Mouse (Mus musculus): ENCODE results near the gene Eps8. TPM values are rescaled to one million over a fixed set of nuclear protein-coding genes. Genes with fewer than 3 reads are reported as not detected.

Eps8 gene
- total RNA-seq, 2 experiments from 2014 or later, result 11.4 to 13.5 TPM

DNA sequence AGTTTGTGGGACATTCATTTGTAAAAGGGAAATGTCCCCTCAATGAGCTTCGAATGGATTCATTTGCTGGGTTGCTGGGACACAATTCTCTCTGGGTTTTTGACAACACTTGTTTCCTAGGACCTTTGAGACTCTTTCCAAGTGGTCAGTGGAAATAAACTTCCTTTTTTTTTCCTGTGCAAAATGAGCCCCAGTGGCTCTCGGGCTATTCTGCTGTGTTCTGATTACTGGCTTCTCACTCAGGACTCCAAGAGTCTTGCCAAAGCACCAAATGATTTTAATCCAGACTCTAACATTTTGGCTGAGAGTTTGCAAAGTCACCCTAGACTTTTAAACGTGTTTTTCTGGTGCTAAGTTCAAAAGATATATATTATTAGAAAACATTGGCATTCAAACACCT, 10.3 kb upstream of the Eps8 start:
- DNase-seq, result peak; percentile 46 to 62

DNA sequence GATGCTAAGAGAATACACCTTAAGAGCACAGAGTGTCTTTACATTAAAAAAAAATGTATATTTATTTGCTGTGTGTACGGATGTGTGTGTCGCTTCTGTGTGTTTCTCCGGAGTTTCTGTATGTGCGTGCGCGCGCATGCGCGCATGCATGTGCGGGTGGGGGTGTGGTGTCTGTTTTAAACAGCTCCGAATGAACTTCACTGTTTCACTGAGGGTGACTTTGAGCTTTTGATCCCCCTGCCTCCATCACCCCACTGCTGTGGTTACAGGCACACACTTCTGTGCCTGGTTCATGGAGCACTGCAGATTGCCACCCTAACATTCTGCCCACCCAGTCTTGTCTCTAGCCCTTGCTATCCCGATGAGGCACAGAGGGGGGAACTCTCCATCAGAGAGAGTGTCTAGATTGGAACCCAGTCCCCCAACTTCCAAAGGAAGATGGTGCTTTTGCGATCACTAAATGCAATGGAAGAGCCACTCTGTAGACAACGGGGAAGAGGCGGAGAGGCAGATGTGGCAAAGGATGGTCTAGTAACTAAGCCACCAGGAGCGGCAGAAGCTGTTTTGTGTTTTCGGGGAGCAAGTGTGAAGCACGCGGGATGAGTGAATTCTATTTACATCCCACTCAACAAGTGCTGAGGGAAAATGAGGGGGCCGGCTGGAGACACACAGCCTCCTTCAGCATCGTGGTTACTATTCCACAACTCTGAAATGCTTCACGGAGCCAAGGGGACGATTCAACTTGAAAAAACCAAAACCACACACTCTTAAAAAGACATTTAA, 7.1 kb upstream of the Eps8 start:
- DNase-seq, result no peak

DNA sequence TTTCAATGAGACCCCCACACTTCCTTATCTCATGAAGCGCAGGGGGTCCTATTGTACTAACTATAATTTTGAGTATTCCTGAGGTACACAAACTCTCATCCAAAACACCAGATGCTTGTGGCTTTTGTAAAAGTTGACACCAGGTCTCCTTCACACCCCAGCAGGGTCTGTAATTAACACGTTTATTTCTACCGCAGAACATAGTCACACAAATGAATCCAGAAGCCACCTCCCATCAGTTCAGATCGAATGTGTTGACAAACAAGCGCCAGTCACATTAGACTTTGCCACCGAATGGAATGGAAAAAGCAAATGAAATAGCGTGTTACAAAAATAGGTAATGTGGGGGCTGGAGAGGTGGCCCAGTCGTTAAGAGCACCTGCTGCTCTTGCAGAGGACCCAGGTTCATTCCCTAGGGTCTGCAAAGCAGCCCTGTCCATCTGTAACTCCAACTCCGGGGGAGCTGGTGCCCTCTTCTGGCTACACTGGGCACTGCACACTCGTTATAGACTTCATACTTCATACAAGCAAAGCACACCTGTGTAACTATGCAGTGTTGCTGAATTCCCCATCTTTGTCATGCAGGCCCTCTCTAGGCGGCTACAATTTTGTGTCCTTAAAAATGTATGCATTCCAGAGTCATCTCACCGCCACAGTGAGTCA, 3.9 kb upstream of the Eps8 start:
- DNase-seq, result no peak

DNA sequence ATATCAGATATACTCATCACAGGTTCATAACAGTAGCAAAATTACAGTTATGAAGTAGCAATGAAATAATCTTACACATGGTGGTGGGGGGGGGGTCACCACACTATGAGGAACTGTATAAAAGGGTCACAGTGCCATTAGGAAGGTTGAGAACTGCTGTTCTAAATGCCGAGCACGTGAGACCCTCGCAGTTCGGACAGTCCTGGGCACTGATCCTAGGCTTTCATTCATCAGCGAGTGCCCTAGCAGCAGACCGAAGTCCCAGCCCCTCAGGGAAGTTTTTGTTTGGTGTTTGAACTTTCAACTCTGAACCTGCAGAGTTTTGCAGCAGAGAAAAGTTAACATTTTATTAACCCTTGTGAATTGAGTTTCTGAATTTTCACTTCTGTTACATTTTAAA, 2.5 kb upstream of the Eps8 start:
- DNase-seq, result no peak

DNA sequence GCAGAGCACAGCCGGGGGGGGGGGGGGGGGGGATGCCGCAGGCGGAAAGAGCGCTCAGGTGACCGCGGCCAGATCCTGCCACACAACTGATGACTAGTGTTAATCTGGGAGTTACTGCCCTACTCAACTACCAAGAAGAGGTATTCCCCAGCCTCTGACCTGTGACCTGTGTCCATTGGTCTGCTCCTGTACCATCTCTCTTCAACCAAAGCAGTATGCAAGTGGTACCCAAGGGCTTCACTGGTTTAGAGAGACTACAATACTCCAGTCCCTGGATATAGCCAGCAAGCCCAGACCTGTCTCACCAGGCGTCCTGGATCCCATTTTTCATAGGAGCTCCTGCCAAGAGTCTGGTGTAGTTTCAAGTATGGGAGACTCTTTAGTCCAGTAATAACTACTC, 5.1 kb downstream of the Eps8 start:
- DNase-seq, result no peak

DNA sequence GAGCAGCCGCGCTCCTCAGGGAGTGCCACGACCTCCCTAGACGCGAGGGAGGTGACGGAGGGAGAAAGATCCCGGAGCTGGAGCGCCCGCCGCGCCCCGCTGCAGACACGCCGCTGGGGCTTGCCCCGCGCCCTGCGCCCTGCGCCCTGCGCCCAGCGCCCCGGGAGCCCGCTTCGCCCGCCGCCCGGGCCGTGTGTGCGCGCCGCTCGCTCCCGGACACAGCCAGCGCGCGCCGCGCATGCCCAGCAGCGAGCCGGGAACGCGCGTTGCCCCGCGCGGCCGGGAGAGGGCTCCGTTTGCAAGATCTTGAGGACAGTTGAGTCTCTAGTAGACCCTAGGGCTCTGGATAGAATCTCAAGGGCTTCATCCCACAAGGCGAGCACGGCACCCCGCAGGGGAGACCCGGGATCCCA, 5.6 kb downstream of the Eps8 start:
- peak; percentile 90 to 92 for DNase-seq

DNA sequence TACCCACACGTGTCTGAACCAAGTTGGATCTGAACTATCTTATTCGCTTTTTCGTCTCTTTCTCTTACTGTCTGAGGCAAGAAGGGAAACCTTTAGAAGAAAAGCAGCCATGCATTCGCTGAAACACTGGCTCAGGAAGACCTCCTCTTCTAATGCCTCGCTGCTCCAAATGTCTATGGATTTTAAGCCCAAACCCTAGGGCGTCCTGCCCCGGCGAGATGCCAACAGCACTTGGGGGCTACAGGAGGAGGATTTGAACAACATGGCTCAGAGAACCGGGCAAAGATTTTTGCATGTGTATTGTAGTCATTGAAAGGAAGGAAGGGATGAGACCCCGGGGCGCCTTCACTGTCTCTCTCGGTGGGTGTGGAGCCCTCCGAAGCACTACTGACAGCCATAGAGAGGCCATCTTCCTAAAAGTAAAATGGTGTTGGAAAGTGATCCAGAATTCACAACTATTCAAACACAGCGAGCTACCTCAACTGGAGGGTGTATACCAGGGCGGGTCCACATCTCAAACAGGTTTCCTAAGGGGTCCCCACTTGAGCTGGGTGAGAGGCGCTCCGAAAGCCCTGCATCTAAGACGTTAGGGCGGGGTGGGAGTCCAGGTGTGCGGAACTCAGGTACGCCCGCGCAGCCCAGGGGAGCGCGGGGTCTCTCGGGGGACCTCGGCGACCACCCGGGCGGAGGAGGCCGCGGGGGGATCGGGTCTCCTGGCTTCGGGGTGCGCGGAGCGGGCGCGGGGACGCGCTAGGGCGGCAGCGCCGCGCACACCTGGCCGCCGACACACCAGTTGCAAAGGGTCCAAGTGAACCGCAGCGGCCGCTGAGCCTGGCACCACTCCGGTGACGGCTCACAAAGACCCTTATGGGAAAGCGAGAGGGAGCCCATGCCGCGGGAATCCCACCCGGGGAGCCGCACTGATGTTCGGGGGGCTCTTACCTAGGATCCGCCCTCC, 6.3 kb downstream of the Eps8 start:
- DNase-seq, result peak; percentile 20 to 67

DNA sequence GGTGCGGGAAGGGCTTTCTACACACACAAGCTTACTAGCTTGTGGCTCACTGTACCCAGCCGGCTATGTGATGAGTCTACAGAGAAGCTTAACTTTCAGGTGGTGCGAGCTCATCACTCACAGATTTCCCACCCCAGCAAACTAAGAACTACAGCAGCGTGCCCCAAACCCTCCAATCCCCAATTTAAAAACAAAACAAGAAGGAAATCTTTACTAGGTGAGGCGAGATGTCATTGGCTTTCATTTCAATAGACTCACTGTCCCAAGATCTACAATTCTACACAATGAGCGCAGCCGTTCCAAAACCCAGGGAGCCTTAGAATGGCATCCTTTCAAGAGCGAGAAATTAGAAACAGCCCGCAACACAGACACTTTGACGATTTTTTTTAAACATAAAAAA, 7.0 kb downstream of the Eps8 start:
- peak; percentile 25 to 56 for DNase-seq

DNA sequence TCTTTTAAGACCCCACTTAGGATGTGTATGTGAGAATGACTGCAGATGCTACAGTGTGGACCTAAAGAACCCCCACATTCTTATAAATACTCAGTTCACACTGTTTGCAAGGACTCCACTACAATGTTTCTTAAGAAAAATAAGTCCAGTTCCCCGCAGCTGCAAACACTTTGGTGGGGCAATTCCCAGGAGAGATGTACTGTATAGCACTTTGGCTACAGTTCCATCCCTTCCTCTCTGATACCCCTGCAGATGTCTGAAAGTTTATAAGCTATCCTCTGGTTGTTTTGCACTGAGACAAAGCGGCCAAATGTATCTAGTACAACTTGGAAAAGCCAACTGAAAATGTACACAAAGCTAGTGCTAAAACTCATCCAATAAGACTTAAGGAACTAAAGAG, 8.0 kb downstream of the Eps8 start:
- DNase-seq, result peak; percentile 34 to 35

DNA sequence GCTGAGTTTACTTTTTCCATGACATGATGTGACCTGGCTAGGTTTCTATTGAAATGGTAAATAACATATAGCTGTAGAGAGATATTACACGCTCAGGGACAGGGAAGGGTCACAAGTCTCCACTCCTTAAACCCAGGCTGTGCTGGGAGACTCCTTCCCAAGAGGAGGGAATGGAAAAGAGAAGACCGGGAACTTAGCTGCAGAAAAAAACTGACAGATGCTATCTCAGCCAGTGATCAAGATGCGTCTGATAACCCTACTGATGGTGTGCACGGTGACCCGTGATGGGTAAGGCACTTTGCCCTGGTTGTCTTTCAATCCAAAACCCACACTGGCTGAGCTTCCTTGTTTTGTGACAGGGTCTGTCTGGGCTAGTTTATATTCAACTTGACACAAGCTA, 9.8 kb downstream of the Eps8 start:
- no peak for DNase-seq

DNA sequence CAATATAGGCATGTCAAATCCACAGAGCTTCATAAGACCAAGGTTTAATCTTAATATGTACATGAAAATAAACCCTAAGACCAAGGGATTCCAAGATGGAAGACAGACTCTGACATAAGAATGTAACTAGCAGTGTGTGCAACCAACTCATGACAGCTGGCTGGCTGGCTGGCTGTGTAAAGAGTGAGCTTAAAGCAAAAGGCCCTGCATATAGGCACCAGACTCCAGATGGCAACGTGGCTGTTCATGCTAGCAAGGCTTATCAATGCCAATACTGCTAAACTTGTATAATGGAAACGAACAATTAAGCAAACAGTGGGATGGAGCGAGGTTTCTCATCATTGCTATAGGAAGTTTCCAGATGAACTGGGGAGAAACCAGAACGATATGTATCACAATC, 10.9 kb downstream of the Eps8 start:
- no peak for DNase-seq

DNA sequence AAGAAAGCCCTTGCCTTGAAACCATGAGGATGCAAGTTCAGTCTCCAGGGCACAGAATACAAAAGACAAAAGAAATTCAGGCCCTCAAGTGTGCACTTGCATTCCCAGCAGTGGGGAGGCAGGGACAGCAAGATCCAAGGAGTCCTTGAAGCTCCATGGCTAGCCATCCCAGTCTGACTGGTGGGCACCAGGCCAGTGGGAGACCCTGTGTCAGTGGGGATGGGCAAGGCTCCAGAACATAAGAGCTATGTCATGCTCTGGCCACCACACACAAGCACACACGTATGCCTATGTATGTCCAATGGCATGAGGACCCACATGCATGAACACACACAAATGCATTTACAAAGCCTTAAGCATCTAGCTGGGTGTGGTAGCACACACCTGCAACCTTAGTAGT, 13.0 kb downstream of the Eps8 start:
- no peak for DNase-seq

DNA sequence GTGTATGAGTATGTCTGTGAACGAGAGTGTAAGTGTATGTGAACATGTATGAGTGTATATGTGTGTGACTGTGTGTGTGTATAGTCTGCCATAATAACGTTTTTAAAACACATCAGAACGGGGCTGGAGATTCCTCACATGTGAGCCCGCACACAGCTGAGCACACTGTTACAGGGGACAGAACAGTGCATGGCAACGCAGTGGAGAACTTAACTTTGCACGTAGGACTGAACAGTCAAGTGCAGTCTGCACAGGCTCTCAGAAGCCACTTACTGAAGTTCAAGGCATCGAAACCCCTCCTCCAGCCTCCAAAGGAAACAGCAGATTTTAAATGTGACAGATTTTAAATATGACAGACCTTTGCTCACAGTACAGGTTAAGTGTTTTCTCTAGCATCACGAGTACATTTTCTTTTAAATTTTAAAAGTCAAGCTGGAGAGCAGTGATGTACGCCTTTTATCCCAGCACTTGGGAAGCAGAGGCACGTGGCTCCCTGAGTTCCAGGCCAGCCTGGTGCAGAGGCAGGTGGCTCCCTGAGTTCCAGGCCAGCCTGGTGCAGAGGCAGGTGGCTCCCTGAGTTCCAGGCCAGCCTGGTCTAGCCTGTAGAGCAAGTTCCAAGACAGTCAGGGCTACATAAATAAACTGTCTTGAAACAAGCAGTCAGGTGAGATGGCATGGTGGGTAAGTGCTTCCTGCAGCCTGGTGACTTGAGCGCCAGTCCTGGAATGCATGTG, 15.7 kb downstream of the Eps8 start:
- DNase-seq, result no peak

DNA sequence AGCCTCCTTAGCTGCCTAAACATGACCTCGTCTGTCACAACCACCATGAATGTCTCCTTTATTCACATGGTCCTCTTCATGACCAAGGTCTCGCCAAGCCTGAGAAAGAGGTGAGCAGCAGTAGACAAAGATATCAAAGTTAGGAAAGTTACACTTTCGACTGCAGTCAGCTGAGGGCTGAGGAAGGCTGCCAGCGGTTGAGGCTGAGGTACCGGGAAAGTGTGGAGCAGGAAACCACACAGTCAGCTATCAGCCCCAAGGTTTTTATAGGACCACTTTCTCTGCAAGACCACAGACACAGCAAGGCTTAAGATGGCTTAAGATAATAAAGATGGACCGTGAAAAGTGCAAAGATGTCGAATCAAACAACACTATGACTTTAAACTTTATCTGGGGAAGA, 17.2 kb downstream of the Eps8 start:
- no peak for DNase-seq

DNA sequence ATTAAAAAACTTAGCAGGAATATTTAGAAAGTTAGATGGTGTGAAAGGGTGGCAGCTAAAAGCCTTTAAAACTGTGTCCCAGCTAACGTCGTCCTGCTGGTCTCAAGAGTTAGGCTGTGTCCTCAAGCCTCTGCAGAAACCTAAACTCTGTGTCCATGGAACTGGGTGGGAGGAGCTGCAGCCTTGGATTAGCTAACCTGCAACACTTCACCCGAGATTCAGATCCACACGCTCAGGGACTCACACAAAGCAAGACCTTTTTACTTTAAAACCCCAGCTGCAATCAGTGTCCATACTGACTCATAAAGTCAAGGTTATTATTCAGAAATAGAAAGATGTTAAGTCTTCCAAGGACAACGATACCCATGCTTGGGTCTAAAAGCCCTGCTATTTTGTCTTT, 18.5 kb downstream of the Eps8 start:
- DNase-seq, result no peak

DNA sequence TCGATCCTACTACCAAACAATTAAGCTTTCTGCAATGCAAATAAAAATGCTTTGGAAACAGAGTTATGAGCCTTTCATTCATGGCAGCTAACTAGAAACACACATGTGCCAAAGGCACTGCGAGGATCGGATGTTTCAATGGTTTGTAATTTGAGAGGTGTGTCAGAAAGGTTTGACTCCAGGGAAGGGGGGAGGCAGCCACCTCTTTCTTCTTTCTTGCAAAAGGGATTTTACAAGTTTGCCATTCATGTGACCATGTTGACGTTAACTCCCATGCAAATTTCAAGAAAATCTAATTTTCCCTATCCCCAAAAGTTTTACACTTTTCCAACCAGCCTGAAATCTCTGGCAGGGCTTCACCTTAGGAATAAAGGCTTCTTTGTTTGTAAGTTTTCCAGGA, 21.1 kb downstream of the Eps8 start:
- DNase-seq, result no peak

DNA sequence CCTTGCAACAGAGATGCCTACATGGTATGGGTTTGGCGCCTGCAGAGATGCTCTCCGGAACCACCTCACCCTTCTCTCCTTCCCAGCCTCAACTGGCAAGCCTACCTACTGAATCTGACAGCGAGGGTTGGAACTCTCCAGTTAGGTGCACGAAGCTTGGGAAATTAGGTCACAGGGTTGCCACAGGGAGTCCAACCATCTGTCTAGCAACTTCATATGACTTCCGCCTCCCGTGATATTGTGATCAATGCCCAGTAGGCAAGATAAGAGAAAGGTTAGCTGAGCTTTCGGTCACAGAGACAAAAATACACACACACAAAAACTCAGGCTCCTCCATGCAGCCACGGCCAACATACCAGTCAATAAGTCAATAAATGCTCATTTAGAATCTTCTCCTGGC, 21.6 kb downstream of the Eps8 start:
- DNase-seq, result peak; percentile 22 to 23

DNA sequence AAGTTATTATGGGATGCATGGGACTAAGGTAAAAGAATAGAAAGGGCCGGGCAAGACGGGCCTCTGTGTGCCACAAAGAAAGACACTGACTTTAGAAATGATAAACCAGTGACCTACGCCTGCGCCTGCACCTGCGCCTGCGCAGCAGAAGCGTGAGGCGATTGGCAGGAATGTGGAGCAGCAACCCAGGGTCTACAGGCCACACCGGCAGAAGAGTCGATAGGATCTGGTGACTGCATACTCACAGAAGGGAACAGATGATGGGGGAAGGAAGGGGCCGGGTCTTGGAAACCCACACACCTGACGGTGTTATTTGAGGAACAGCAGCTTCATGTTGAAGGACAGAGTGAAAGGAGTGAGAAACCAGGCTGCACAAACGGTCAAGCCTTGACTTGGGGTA, 24.3 kb downstream of the Eps8 start:
- DNase-seq, result no peak

DNA sequence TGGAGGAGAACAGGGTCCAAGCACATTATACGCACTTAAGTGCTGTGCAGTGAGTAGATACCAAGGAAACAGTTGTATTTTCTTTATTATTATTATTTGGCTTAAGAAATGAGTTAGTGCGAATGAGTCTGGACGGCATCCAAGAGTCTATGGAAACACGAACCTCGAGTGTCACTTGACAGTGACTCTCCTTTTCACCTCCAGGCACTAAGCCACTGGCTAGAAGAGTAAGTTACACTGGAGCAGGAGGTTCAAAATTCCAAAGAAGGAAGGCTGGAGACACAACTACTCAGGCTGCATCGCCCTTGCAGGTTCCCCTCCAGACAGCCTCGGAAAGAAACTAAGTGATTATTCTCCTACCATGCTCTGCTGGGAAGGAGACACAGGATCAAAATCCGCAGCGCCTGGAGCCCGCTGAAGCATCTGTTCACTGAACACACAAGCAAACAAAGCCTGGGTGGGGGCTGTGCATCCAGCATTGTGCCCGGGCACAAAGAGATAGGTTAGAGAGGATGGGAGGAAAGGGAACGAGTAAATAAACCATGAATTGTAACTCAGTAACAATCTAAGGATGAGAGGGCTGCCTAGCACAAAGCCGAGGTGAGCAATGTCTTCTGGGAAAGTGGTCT, 25.0 kb downstream of the Eps8 start:
- DNase-seq, result no peak

DNA sequence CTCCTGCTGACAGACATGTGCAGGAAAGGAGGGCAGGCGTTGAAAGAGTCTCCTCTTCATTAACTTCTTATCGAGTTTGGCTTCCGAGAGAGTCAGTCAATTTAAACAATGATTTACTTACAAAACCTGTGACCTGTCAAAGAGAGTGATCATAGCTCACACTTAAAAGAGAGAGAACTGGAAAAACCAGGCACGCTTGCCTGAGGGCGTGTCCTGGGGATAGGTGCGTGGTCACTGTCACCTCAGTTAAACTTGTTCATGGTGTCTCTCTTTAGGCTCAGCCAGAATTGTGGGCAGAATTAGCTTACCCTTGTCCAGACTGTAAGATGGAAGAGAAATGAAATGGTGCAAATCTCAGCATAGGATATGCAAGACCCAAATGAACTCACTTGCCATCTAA, 26.0 kb downstream of the Eps8 start:
- DNase-seq, result no peak

DNA sequence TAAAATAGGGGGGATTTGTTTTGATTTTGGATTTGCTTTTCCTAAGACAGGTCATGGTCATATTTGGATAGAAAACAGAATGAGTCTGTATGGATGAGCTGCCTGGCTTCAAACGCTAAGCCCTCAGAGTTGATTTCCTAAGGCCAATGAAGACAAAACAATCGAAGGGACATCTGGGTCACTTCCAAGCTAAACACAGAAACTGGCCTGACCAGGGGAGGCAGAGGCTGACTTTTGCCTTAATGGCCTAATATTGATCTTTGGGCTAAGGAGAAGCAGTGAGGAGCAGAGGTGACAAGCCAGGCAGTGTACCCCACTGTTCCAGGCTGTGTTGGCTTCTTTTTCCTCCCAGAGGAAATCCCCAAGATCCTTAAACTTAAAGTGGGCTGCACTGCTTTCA, 33.7 kb downstream of the Eps8 start:
- peak; percentile 26 to 30 for DNase-seq

DNA sequence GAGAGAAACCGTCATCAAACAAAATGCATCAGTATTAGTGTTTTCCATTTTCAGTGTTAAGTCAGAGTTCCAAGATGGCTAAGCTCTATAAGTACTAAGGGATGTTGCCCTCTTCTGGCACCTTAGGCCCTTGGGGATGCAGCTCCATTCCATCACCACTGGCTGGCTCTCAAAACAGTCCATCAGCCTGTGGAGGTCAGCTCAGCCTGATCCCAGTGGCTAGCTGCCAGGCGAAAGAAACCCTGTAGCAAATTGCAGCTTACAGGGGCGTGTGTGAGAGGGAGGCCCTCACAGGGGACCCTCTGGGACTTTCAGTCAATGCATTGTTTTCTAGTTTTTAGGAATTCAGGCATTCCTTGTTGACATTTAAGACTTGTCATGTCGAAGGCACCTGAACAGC, 40.8 kb downstream of the Eps8 start:
- peak; percentile 53 to 57 for DNase-seq
